Mouse (Mus musculus) liver, adult 2 months (tissue): ENCODE data around the gene Sult2a4. TPM values are rescaled to one million over a fixed set of nuclear protein-coding genes. Genes with fewer than 3 reads are reported as not detected.
A peak's percentile ranks its signal among the peaks of the same experiment; 100 is the strongest.
"Not testable (repeated sequence)": the region's sequence is repeated elsewhere in the genome, so short reads cannot be mapped to it uniquely, and the experiment has no call there.

Source experiments
- DNase-seq: peaks from one replicate; pipeline ENCODE4 v3.0.0-alpha.2; 2011; ENCODE audit warnings: low read depth, low spot score; ENCODE audit errors: extremely low read depth
- H3K27ac ChIP-seq: fragments of 200-500 bp; replicated peaks from 2 replicates; pipeline ENCODE4 v1.5.1; 2012; ENCODE audit warnings: low read depth, mild to moderate bottlenecking, control low read depth, inconsistent platforms, low read length; ENCODE audit not compliant: insufficient read depth
- H3K27me3 ChIP-seq: fragments of 200-500 bp; 2 replicates; pipeline ENCODE4 v1.6.1; 2012; ENCODE audit warnings: mild to moderate bottlenecking, moderate library complexity, low read length, inconsistent platforms; ENCODE audit not compliant: control insufficient read depth, insufficient read depth
- H3K36me3 ChIP-seq: fragments of 200-500 bp; 2 replicates; pipeline ENCODE4 v1.6.1; 2012; ENCODE audit warnings: low read length, inconsistent platforms; ENCODE audit not compliant: control insufficient read depth, insufficient read depth
- H3K4me1 ChIP-seq: fragments of 200-500 bp; 2 replicates; pipeline ENCODE4 v1.6.1; 2011; ENCODE audit warnings: low read length; ENCODE audit not compliant: control insufficient read depth, insufficient read depth
- H3K4me3 ChIP-seq: fragments of 200-500 bp; 2 replicates; pipeline ENCODE4 v1.5.1; 2011; ENCODE audit warnings: low read depth, mild to moderate bottlenecking, control low read depth, low read length, moderate library complexity; ENCODE audit not compliant: insufficient read depth
- H3K79me2 ChIP-seq: fragments of 200-500 bp; 2 replicates; pipeline ENCODE4 v1.6.1; 2012; ENCODE audit warnings: inconsistent platforms, mild to moderate bottlenecking, low read length, moderate library complexity; ENCODE audit not compliant: control insufficient read depth, insufficient read depth
- H3K9ac ChIP-seq: fragments of 200-500 bp; 2 replicates; pipeline ENCODE4 v1.6.1; 2012; ENCODE audit warnings: low read depth, mild to moderate bottlenecking, control low read depth, inconsistent platforms, low read length
- CTCF ChIP-seq: fragments of 200-500 bp; IDR thresholded peaks from 2 replicates; pipeline ENCODE4 v1.5.1; 2011; ENCODE audit warnings: low read depth, low read length, control low read depth
- POLR2A ChIP-seq: fragments of 200-500 bp; IDR thresholded peaks from 2 replicates; pipeline ENCODE4 v1.6.1; 2011; ENCODE audit warnings: low read length, control low read depth; ENCODE audit not compliant: insufficient read depth; ENCODE audit errors: extremely low read depth
- WGBS: fragments of 180-500 bp; shearing (Covaris S2); methylation state at CpG from one replicate; pipeline ENCODE4 v1.1.7; 2018; 5-methylcytosine and 5-hydroxymethylcytosine counted together
- polyA plus RNA-seq: library from polyadenylated mRNA; depleted of rRNA; stranded (reverse); fragments of >200 nt; gene quantifications from 2 replicates; pipeline ENCODE4 v1.2.3, GENCODE M21; 2012; rRNA removed
- total RNA-seq: library from RNA; depleted of rRNA; stranded (reverse); fragments of >200 nt; gene quantifications from 2 replicates; pipeline ENCODE4 v1.2.3, GENCODE M21; 2014; rRNA removed

The Sult2a4 gene
- total RNA-seq (not detected in 2 replicates), polyA plus RNA-seq (0.09 and 0.44 TPM in 2 replicates)

DNA sequence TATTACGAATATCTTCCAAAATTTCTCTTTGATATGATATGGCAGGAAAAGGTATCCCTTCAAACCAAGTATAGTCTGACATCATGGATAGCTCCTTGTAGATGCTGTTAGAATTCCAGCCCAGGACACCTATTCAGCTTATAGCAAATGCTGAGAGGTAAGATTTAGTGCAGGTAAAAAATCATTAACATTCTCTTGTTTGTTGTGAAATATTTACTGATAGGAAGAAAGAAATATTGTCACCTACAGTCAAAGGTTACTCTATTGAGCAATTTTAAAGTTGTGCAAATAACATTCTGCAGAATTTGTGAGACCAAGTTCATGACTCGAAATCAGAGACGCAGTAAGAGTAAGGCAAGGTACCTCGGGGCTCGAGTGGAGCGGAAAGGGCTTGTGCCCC is at the start of gene Sult2a4:
Sult2a4 (minus strand) TSS at position 101 of the 400 bp plus-strand sequence.
- DNase-seq, result peak; percentile 71
- not testable (repeated sequence) for H3K4me3 ChIP-seq, H3K36me3 ChIP-seq, H3K79me2 ChIP-seq, H3K4me1 ChIP-seq, H3K9ac ChIP-seq, H3K27ac ChIP-seq, H3K27me3 ChIP-seq
- 47% methylated on average over 6 of the region's 6 CpGs for WGBS

DNA sequence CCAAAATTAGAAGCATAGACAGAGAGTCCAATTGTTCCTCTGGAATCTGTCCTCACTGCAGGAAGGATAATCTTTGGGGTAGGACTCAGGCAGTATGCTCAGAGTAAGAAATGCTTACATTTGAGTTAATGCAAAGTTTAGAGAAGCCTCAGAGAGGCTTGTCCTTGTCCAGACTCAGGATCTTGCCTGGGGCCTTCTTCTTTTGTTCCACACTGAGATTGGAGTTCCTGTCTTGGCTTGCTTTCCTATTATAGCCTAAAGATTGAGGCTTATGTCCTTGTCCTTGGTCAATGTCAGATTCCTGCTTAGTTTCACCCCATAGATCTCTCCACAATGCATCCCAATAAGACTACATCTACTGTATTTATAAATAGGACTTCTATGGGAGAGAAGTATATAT is 41.4 kb upstream of the Sult2a4 start:
- DNase-seq, H3K4me3 ChIP-seq, H3K9ac ChIP-seq, H3K27me3 ChIP-seq, H3K79me2 ChIP-seq, H3K36me3 ChIP-seq, H3K27ac ChIP-seq, H3K4me1 ChIP-seq: not testable (repeated sequence)

DNA sequence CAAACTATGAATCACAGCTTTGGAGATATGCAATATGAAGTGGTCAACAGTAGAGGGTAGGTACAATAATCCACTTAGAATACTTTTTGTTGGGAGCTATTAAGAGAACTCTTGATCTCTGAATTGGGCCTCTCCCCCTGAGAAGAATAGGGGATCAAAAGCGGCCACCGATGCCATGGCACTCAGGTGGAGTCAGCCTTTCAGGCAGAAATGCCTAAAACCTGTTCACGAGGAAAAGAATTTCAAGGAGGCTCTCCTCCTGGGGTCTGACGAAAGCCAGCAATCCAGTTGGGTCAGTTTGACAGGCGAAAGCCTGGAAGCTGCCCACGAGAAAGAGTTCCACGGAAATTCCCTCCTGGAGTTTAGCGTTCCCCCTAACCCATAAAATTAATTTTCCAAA is 23.7 kb upstream of the Sult2a4 start:
- Histone ChIP-seq H3K27me3 (no peaks in the 10 kb centered on the region), H3K36me3 (no peaks in the 10 kb centered on the region), H3K79me2 (no peaks in the 10 kb centered on the region), H3K9ac (no peak overlapping the region), H3K4me1 (no peaks in the 10 kb centered on the region), H3K27ac (no peak overlapping the region), H3K4me3 (no peak overlapping the region)
- no peak for DNase-seq
- TF ChIP-seq POLR2A (no peak), CTCF (no peak)
- 89% methylated on average over 8 of the region's 8 CpGs for WGBS

DNA sequence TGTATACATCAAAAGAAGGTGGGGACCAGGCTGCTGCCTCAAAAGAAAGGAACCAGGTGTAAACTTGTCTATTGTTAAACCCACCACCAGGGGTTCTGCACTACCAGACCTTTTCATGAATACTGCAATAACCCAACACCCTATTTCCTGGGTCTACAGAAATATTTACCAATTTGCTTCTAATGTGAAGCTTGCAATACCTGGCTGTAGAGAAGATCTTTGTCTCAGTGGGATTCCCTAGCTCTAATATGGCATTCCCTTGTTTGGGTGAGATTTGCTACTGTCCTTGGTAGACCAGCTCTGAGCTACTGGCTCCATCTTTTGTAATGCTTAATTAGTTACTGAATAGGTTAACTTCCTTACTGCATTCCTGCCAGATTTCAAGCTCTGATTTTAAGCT is 21.3 kb upstream of the Sult2a4 start:
- H3K4me1 ChIP-seq, H3K9ac ChIP-seq, DNase-seq: not testable (repeated sequence)

More for the DNA sequence above, 21.3 kb upstream of the Sult2a4 start:
- not testable (repeated sequence) for H3K27me3 ChIP-seq, H3K27ac ChIP-seq, H3K36me3 ChIP-seq, H3K4me3 ChIP-seq, H3K79me2 ChIP-seq

Other genes starting within 250 kb of the Sult2a4 start
- gene Sult2a1, start 152.2 kb downstream of the Sult2a4 start, total RNA-seq, result 14.4 and 191 TPM in 2 replicates
- gene Sult2a1, start 152.2 kb downstream of the Sult2a4 start, polyA plus RNA-seq, result 10.0 and 83.8 TPM in 2 replicates
- 1.3 TPM in 1 of 2 replicates, not detected in the other for gene Sult2a3, start 133.4 kb upstream of the Sult2a4 start, total RNA-seq
- gene Sult2a3, start 133.4 kb upstream of the Sult2a4 start, polyA plus RNA-seq, result 1.6 TPM in 1 of 2 replicates, not detected in the other